Mouse (Mus musculus) stomach, embryonic 16.5 days (tissue): ENCODE data around the gene Abca5. TPM values are rescaled to one million over a fixed set of nuclear protein-coding genes. Genes with fewer than 3 reads are reported as not detected.
"Not testable (repeated sequence)": the region's sequence is repeated elsewhere in the genome, so short reads cannot be mapped to it uniquely, and the experiment has no call there.

Experiments
- ATAC-seq: fragments of 200-750 bp; cut with Nextera tagmentation; 2 replicates; pipeline ENCODE4 v1.8.0; 2017; ENCODE audit warnings: moderate number of reproducible peaks, moderate TSS enrichment; ENCODE audit not compliant: insufficient read depth, low FRiP score
- H3K27ac ChIP-seq: fragments of 300-500 bp; sonication (generic); 2 replicates; pipeline ENCODE4 v1.5.1; 2014; ENCODE audit warnings: low read length
- H3K27me3 ChIP-seq: fragments of 300-500 bp; sonication (generic); 2 replicates; pipeline ENCODE4 v1.6.1; 2014; ENCODE audit warnings: low read length, control low read depth, mixed read lengths; ENCODE audit not compliant: control insufficient read depth, insufficient read depth
- H3K36me3 ChIP-seq: fragments of 300-500 bp; sonication (generic); 2 replicates; pipeline ENCODE4 v1.6.1; 2014; ENCODE audit warnings: low read length; ENCODE audit not compliant: control insufficient read depth, insufficient read depth
- H3K4me1 ChIP-seq: fragments of 300-500 bp; sonication (generic); 2 replicates; pipeline ENCODE4 v1.6.1; 2014; ENCODE audit warnings: low read length, control low read depth, mixed read lengths; ENCODE audit not compliant: control insufficient read depth, insufficient read depth
- H3K4me2 ChIP-seq: fragments of 300-500 bp; sonication (generic); 2 replicates; pipeline ENCODE4 v1.6.1; 2014; ENCODE audit warnings: low read depth, low read length, mixed read lengths
- H3K4me3 ChIP-seq: fragments of 300-500 bp; sonication (generic); replicated peaks from 2 replicates; pipeline ENCODE4 v1.5.1; 2014; ENCODE audit warnings: mild to moderate bottlenecking, low read length
- H3K9ac ChIP-seq: fragments of 300-500 bp; sonication (generic); 2 replicates; pipeline ENCODE4 v1.6.1; 2014; ENCODE audit warnings: low read length
- H3K9me3 ChIP-seq: fragments of 300-500 bp; sonication (generic); replicated peaks from 2 replicates; pipeline ENCODE4 v1.6.1; 2016; ENCODE audit warnings: low read length, control low read depth; ENCODE audit not compliant: control insufficient read depth
- WGBS: fragments of 180-500 bp; shearing (Covaris S2); extraction: QIAGEN DNeasy Blood & Tissue Kit; methylation state at CpG from one replicate; pipeline ENCODE4 v1.1.7; 2014; 5-methylcytosine and 5-hydroxymethylcytosine counted together
- polyA plus RNA-seq: library from polyadenylated mRNA; unstranded; fragments of >200 nt; fragmentation: Nextera tagmentation; extraction: Ambion mirVana; gene quantifications from 2 replicates; pipeline ENCODE4 v1.2.1, GENCODE M21; 2015

The Abca5 gene
- polyA plus RNA-seq, 1 experiment from 2014 or later, result 3.8 TPM

- ATAC-seq, result no peak
- WGBS, result 84% methylated on average over 13 of the region's 13 CpGs
These were observed 30.1 kb upstream of the Abca5 start for GRCm38 (mm10) chr11:110367638-110368037.

GRCm38 (mm10) chr11:110366902-110367301, 29.4 kb upstream of the Abca5 start:
- Histone ChIP-seq H3K27ac (no peak overlapping the region), H3K36me3 (no peaks in the 10 kb centered on the region), H3K9ac (no peak overlapping the region), H3K27me3 (no peaks in the 10 kb centered on the region), H3K9me3 (no peaks in the 10 kb centered on the region), H3K4me1 (0 out of 2 replicates have a peak, but pooled peaks cover 4% of the 10 kb centered on the region), H3K4me3 (no peak overlapping the region), H3K4me2 (no peak overlapping the region)
- ATAC-seq, result no peak
- 77% methylated on average over 3 of the region's 3 CpGs for WGBS

More at GRCm38 (mm10) chr11:110367638-110368037, 30.1 kb upstream of the Abca5 start:
- Histone ChIP-seq H3K27me3 (no peaks in the 10 kb centered on the region), H3K4me3 (no peak overlapping the region), H3K9ac (no peak overlapping the region), H3K4me2 (no peak overlapping the region), H3K9me3 (no peaks in the 10 kb centered on the region), H3K27ac (no peak overlapping the region), H3K4me1 (0 out of 2 replicates have a peak, but pooled peaks cover 4% of the 10 kb centered on the region), H3K36me3 (no peaks in the 10 kb centered on the region)

- ATAC-seq, result no peak
- H3K27me3 ChIP-seq, result no peaks in the 10 kb centered on the region
- no peak overlapping the region for H3K27ac ChIP-seq
- 0 out of 2 replicates have a peak, but pooled peaks cover 4% of the 10 kb centered on the region for H3K4me1 ChIP-seq
- H3K36me3 ChIP-seq, result no peaks in the 10 kb centered on the region
- H3K9me3 ChIP-seq, result no peaks in the 10 kb centered on the region
- no peak overlapping the region for H3K9ac ChIP-seq
- 77% methylated on average over 3 of the region's 3 CpGs for WGBS
- H3K4me2 ChIP-seq, result no peak overlapping the region
- no peak overlapping the region for H3K4me3 ChIP-seq
These were observed 27.5 kb upstream of the Abca5 start for GRCm38 (mm10) chr11:110365016-110365415.

GRCm38 (mm10) chr11:110357756-110358551, 20.4 kb upstream of the Abca5 start:
- WGBS, result 64% methylated on average over 16 of the region's 16 CpGs
- H3K27ac ChIP-seq, result no peak overlapping the region
- no peak overlapping the region for H3K4me3 ChIP-seq
- H3K9me3 ChIP-seq, result peaks cover 6% of the 10 kb centered on the region; the same call in 1 of the 2 replicates
- no peak overlapping the region for H3K9ac ChIP-seq
- no peaks in the 10 kb centered on the region for H3K27me3 ChIP-seq
- ATAC-seq, result no peak
- no peak overlapping the region for H3K4me2 ChIP-seq
- H3K36me3 ChIP-seq, result no peaks in the 10 kb centered on the region
- H3K4me1 ChIP-seq, result no peaks in the 10 kb centered on the region

- H3K9ac ChIP-seq, ATAC-seq, H3K4me2 ChIP-seq, H3K27ac ChIP-seq, H3K4me3 ChIP-seq, H3K9me3 ChIP-seq, H3K36me3 ChIP-seq, H3K4me1 ChIP-seq, H3K27me3 ChIP-seq: not testable (repeated sequence)
- 85% methylated on average over 9 of the region's 9 CpGs for WGBS
These were observed 17.6 kb upstream of the Abca5 start for GRCm38 (mm10) chr11:110355131-110355530.

- Histone ChIP-seq H3K4me1 (no peaks in the 10 kb centered on the region), H3K9me3 (no peaks in the 10 kb centered on the region), H3K36me3 (no peaks in the 10 kb centered on the region), H3K4me3 (no peak overlapping the region), H3K9ac (no peak overlapping the region), H3K27ac (no peak overlapping the region), H3K4me2 (no peak overlapping the region), H3K27me3 (no peaks in the 10 kb centered on the region)
- no peak for ATAC-seq
- 75% methylated on average over 9 of the region's 9 CpGs for WGBS
These were observed 16.7 kb upstream of the Abca5 start for GRCm38 (mm10) chr11:110354261-110354660.

GRCm38 (mm10) chr11:110348170-110348569, 10.7 kb upstream of the Abca5 start:
- no peaks in the 10 kb centered on the region for H3K36me3 ChIP-seq
- H3K4me3 ChIP-seq, result no peak overlapping the region
- no peak overlapping the region for H3K4me2 ChIP-seq
- H3K27me3 ChIP-seq, result no peaks in the 10 kb centered on the region
- H3K4me1 ChIP-seq, result no peaks in the 10 kb centered on the region
- H3K9ac ChIP-seq, result no peak overlapping the region
- no peaks in the 10 kb centered on the region for H3K9me3 ChIP-seq
- ATAC-seq, result no peak
- 49% methylated on average over 2 of the region's 2 CpGs for WGBS
- no peak overlapping the region for H3K27ac ChIP-seq

- ATAC-seq, result no peak
- Histone ChIP-seq H3K4me1 (no peaks in the 10 kb centered on the region), H3K4me3 (no peak overlapping the region), H3K27ac (no peak overlapping the region), H3K27me3 (no peaks in the 10 kb centered on the region), H3K36me3 (no peaks in the 10 kb centered on the region), H3K4me2 (no peak overlapping the region), H3K9ac (no peak overlapping the region), H3K9me3 (no peaks in the 10 kb centered on the region)
- 56% methylated on average over 6 of the region's 6 CpGs for WGBS
These were observed 10.3 kb upstream of the Abca5 start for GRCm38 (mm10) chr11:110347768-110348167.

- no peaks in the 10 kb centered on the region for H3K4me1 ChIP-seq
- H3K9me3 ChIP-seq, result no peaks in the 10 kb centered on the region
- no peaks in the 10 kb centered on the region for H3K27me3 ChIP-seq
- peak overlapping the region; percentile 80 for H3K9ac ChIP-seq
- H3K4me2 ChIP-seq, result peak overlapping the region; percentile 98
- WGBS, result under 1% methylated on average over 18 of the region's 18 CpGs
- H3K27ac ChIP-seq, result no peak overlapping the region
- 0 out of 2 replicates have a peak, but pooled peaks have one; percentile 7 for ATAC-seq
- no peaks in the 10 kb centered on the region for H3K36me3 ChIP-seq
- H3K4me3 ChIP-seq, result peak overlapping the region; percentile 88
These were observed 665 bp downstream of the Abca5 start for GRCm38 (mm10) chr11:110336814-110337288.
